Mouse (Mus musculus): ENCODE data around the gene Fabp1. TPM values are rescaled to one million over a fixed set of nuclear protein-coding genes. Genes with fewer than 3 reads are reported as not detected.

Fabp1 gene
- polyA plus RNA-seq, 1 experiment, result 0.07 TPM

DNA sequence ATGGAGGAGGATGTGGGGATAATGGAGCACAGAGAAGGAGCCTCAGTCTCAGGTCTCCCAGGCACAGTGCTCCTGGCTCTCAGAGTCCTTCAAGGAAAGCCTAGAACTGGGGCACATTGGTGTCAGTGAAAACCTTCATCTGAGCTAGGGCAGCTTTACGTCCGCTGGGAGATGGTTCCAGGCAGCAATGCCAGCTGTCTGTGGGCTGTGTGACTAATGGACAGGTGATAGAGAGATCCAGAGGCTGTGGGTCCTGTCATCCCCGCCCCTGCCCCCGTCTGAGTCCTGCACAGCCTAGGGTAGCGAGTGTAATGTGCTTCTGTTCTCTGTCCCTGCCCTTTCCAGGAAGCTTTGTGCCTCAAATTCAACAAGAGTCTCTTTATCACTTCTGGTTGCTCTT, 2.3 kb downstream of the Fabp1 start:
- H3K4me1 ChIP-seq (ENCODE audit: control insufficient read depth), result no peaks in the 10 kb centered on the region
- no peaks in the 10 kb centered on the region for H3K9me3 ChIP-seq (ENCODE audit: control insufficient read depth, low read length)
- TF ChIP-seq TAL1 (IDR thresholded peaks at IDR 0.05; ENCODE audit: low read length), result no peak
- no peak for TF ChIP-seq GATA1 (IDR thresholded peaks at IDR 0.05; ENCODE audit: low read length)
- H3K36me3 ChIP-seq (ENCODE audit: control insufficient read depth), result peaks cover 4% of the 10 kb centered on the region; the same call in 1 of the 2 replicates
- no peak overlapping the region for H3K4me3 ChIP-seq (replicated peaks)
- H3K27me3 ChIP-seq (ENCODE audit: control insufficient read depth), result no peaks in the 10 kb centered on the region

DNA sequence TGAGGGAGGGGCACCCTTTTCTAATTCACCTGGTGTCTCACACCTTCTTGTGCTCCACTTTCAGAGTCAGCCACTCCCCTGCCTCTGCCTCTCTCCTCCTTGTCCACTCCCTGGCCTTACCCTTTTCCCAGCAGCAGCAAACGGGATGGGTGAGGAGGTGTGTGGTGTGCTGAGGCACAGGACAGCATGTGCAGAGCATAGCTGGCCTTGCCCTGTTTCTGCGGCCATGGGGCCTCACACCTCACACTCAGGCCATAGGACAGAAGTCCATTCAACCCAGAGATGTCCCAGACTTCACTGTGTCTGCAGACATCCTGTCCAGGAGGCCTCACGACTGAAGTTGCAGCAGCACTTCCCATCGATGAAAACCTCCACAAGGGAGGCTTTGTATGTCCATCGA, 4.0 kb downstream of the Fabp1 start:
- no peaks in the 10 kb centered on the region for H3K27me3 ChIP-seq (ENCODE audit: control insufficient read depth)
- no peak overlapping the region for H3K4me3 ChIP-seq (replicated peaks)
- TF ChIP-seq TAL1 (IDR thresholded peaks at IDR 0.05; ENCODE audit: low read length) (no peak), GATA1 (IDR thresholded peaks at IDR 0.05; ENCODE audit: low read length) (no peak)
- H3K4me1 ChIP-seq (ENCODE audit: control insufficient read depth), result no peaks in the 10 kb centered on the region
- H3K36me3 ChIP-seq (ENCODE audit: control insufficient read depth), result peaks cover 4% of the 10 kb centered on the region; the same call in 1 of the 2 replicates
- H3K9me3 ChIP-seq (ENCODE audit: control insufficient read depth, low read length), result no peaks in the 10 kb centered on the region

DNA sequence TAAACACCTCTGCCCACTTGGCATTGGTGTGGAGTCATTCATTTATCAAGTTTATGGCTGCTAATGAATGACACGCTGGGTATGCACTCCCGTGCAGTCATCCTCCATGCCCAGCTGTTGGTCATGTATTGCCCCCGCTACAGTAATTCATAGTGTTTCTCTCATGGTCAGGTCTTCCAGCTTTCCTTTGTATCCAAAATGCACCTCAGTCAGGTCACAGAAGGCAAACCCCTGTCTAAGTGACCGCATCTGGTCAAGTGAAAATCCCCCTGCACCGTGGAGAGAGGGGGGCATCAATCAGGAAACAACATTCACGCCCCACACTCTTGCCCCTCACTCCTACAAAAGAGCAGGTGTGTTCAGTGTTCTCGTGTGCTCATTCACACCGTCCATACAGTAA, 4.5 kb downstream of the Fabp1 start:
- TF ChIP-seq TAL1 (IDR thresholded peaks at IDR 0.05; ENCODE audit: low read length), result no peak
- TF ChIP-seq GATA1 (IDR thresholded peaks at IDR 0.05; ENCODE audit: low read length), result no peak
- H3K4me1 ChIP-seq (ENCODE audit: control insufficient read depth), result no peaks in the 10 kb centered on the region
- H3K9me3 ChIP-seq (ENCODE audit: control insufficient read depth, low read length), result no peaks in the 10 kb centered on the region
- no peaks in the 10 kb centered on the region for H3K27me3 ChIP-seq (ENCODE audit: control insufficient read depth)
- peaks cover 4% of the 10 kb centered on the region; the same call in 1 of the 2 replicates for H3K36me3 ChIP-seq (ENCODE audit: control insufficient read depth)
- no peak overlapping the region for H3K4me3 ChIP-seq (replicated peaks)

DNA sequence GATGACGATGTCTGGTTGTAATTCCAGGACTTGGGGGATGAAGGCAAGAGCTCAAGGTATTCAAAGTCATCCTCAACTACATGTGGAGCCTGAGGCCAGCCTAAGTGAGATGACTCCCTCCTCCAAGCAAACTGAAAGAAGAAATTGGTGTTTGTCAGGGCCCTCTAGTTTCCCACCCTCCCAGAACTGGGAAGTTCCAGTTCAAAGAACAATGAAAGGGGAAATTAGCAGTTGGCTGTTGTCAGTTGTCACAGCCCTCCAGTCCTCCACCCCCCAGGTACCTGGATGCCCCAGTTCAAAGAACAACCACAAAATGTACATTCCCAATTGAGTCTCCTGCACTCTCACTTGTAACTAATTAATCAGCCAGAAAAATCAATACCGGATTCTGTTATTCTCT, 9.1 kb downstream of the Fabp1 start:
- no peak for TF ChIP-seq TAL1 (IDR thresholded peaks at IDR 0.05; ENCODE audit: low read length)
- no peak for TF ChIP-seq GATA1 (IDR thresholded peaks at IDR 0.05; ENCODE audit: low read length)
- Histone ChIP-seq H3K9me3 (ENCODE audit: control insufficient read depth, low read length) (no peaks in the 10 kb centered on the region), H3K4me3 (replicated peaks) (no peak overlapping the region), H3K36me3 (ENCODE audit: control insufficient read depth) (peaks cover 1% of the 10 kb centered on the region; the same call in 1 of the 2 replicates), H3K4me1 (ENCODE audit: control insufficient read depth) (no peaks in the 10 kb centered on the region; the same call in 1 of the 2 replicates), H3K27me3 (ENCODE audit: control insufficient read depth) (no peaks in the 10 kb centered on the region)

DNA sequence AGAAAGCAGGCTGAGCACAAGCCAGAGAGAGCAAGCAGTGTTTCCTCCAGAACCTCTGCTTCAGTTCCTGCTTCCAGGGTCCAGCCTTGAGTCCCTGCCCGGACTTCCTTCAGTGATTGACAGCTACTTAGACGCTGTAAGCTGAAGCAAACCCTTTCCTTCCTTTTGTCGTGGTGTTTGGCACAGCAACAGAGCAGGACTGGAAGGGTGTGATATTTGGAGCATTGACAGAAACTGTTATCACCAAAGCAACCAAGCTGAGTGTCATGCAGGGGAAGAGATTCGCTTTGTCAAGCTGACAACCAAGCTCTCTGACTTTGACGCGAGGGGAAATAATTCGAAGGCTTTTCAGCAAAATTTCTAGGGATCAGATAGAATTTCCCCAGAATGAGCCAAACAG, 12.3 kb downstream of the Fabp1 start:
- TF ChIP-seq TAL1 (IDR thresholded peaks at IDR 0.05; ENCODE audit: low read length) (no peak), GATA1 (IDR thresholded peaks at IDR 0.05; ENCODE audit: low read length) (no peak)
- H3K36me3 ChIP-seq (ENCODE audit: control insufficient read depth), result no peaks in the 10 kb centered on the region
- no peak overlapping the region for H3K4me3 ChIP-seq (replicated peaks)
- no peaks in the 10 kb centered on the region for H3K9me3 ChIP-seq (ENCODE audit: control insufficient read depth, low read length)
- H3K4me1 ChIP-seq (ENCODE audit: control insufficient read depth), result no peaks in the 10 kb centered on the region; the same call in 1 of the 2 replicates
- no peaks in the 10 kb centered on the region for H3K27me3 ChIP-seq (ENCODE audit: control insufficient read depth)

DNA sequence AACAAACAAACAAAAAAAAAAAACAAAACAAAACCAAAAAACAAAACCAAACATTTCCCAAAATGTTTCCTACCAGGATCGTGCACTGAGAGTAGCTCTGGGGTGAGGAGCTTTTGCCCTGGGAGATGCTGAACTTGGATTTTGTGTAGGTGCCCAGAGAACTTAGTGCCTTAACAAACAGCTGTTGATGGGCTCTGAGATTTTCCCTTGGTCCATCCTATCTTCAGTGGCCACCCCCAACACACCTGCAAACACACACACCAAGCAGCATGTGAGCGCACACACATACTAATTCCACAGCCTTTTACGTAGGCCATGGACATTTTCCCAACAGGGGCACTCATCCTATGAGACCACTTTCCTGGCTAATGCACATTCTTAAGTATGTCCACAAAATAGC, 12.8 kb downstream of the Fabp1 start:
- H3K36me3 ChIP-seq (ENCODE audit: control insufficient read depth), result no peaks in the 10 kb centered on the region
- H3K4me3 ChIP-seq (replicated peaks), result no peak overlapping the region
- H3K4me1 ChIP-seq (ENCODE audit: control insufficient read depth), result no peaks in the 10 kb centered on the region; the same call in 1 of the 2 replicates
- H3K9me3 ChIP-seq (ENCODE audit: control insufficient read depth, low read length), result no peaks in the 10 kb centered on the region
- TF ChIP-seq TAL1 (IDR thresholded peaks at IDR 0.05; ENCODE audit: low read length), result no peak
- no peak for TF ChIP-seq GATA1 (IDR thresholded peaks at IDR 0.05; ENCODE audit: low read length)
- no peaks in the 10 kb centered on the region for H3K27me3 ChIP-seq (ENCODE audit: control insufficient read depth)

DNA sequence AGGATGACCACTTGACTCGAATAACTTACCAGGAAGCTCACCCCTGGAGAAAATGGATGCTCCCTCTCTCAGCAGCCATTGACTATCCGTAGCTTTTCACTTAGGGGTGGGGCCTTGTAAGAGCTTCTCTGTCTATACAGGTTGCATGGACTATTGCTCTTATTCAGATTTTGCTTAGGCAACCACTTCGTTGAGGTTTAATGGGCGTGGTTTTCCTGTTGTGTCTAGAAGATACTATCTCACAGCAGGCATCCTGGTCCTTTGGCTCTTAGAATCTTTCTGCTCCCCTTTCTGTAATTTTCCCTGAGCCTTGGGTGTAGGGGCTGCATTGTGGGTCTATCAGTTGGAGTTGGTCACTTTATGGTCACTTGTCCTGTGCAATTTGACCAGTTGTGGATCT, 21.9 kb downstream of the Fabp1 start:
- Histone ChIP-seq H3K36me3 (ENCODE audit: control insufficient read depth) (no peaks in the 10 kb centered on the region), H3K27me3 (ENCODE audit: control insufficient read depth) (no peaks in the 10 kb centered on the region), H3K9me3 (ENCODE audit: control insufficient read depth, low read length) (no peaks in the 10 kb centered on the region), H3K4me3 (replicated peaks) (no peak overlapping the region), H3K4me1 (ENCODE audit: control insufficient read depth) (no peaks in the 10 kb centered on the region)
- TF ChIP-seq TAL1 (IDR thresholded peaks at IDR 0.05; ENCODE audit: low read length) (no peak), GATA1 (IDR thresholded peaks at IDR 0.05; ENCODE audit: low read length) (no peak)

DNA sequence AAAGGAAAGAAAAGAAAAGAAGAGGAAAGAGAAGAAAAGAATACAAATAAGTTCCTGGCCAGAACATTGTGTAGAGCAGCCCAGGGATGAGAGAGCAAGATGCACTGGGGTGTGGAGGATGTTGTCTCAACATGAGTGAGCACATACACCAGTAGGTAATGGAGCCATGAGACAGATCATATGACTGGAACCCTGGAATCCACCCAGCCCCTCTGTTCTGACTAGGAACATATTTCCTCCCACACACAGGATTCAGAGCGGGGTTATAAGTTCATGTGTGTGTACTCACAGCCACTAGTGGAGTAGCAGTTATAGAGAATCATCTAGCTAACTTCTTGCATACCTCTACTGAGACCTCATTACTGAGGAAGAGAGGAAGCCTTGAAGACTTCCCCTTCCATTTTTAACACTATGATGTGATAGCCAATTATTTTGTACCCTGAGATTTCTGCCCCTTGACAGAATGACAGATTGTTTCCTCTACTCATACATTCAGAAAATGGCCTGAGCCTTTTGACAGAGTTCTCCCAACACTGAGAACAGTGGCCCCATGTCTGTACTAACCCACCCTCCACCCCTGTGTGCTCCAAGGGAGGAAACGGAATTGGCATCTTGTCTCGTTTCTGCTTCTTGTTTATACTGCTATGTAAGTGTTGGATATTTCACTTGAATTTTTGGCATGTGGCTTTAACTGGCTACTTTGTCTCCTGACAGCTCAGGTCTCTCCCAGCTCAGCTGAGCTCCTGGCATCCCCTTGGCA, 24.7 kb downstream of the Fabp1 start:
- H3K9me3 ChIP-seq (ENCODE audit: control insufficient read depth, low read length), result no peaks in the 10 kb centered on the region

DNA sequence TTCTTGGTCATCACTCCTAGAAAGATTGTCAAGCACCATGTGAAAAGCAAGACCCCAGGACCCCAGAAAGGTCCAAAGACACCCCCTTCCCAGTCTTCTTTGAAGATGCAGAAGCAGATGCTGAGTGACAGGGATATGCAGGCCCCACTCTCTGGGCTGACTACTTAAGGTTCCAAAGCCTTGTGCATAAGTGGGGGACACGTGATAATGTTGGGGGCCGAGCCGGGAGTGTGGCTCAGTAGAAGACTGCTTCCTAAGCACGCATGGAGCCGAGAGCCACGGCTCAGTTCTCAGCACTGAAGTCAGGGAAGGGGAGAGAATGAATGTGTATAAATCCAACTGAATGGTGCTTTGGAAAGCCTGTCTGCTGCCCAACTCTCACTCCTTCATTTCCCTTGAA, 26.9 kb downstream of the Fabp1 start:
- H3K36me3 ChIP-seq (ENCODE audit: control insufficient read depth), result no peaks in the 10 kb centered on the region
- no peaks in the 10 kb centered on the region for H3K4me1 ChIP-seq (ENCODE audit: control insufficient read depth)
- H3K27me3 ChIP-seq (ENCODE audit: control insufficient read depth), result no peaks in the 10 kb centered on the region
- no peak for TF ChIP-seq GATA1 (IDR thresholded peaks at IDR 0.05; ENCODE audit: low read length)
- H3K4me3 ChIP-seq (replicated peaks), result no peak overlapping the region
- no peaks in the 10 kb centered on the region for H3K9me3 ChIP-seq (ENCODE audit: control insufficient read depth, low read length)

More for the DNA sequence above, 24.7 kb downstream of the Fabp1 start:
- TF ChIP-seq GATA1 (IDR thresholded peaks at IDR 0.05; ENCODE audit: low read length) (no peak), TAL1 (IDR thresholded peaks at IDR 0.05; ENCODE audit: low read length) (no peak)
- no peaks in the 10 kb centered on the region for H3K4me1 ChIP-seq (ENCODE audit: control insufficient read depth)
- no peaks in the 10 kb centered on the region for H3K36me3 ChIP-seq (ENCODE audit: control insufficient read depth)
- no peak overlapping the region for H3K4me3 ChIP-seq (replicated peaks)
- no peaks in the 10 kb centered on the region for H3K27me3 ChIP-seq (ENCODE audit: control insufficient read depth)
